Mouse (Mus musculus): Measurements from ENCODE around the gene 2810004N23Rik.

DNA sequence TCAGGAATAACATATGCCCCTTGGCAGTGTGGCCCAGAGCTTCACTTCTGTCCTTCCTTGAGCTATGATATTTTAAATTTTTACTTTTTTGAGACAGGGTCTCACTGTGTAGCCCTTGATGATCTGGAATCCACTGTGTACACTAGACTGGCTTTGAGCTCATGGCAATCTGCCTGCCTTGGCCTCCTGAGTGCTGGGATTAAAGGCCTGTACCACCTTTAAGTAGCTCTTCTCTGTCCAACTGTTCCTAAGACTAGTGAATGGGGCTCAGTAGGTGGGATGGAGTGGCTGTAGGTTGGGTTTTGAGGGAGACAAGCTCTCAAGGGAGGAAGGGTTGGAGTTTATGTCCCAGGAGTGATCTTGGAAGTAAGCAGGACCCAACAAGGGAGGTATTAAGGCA, 27.1 kb downstream of the 2810004N23Rik start:
- no peak for TF ChIP-seq CTCF (IDR thresholded peaks at IDR 0.05; ENCODE audit: control insufficient read depth, insufficient read depth, low read length)
- TF ChIP-seq POLR2A (IDR thresholded peaks at IDR 0.05; ENCODE audit: borderline replicate concordance, control insufficient read depth, low read depth, low read length) = no peak

Data from bone marrow, adult 2 months (tissue).